Mouse (Mus musculus): ENCODE results near the gene Jak3. TPM values are rescaled to one million over a fixed set of nuclear protein-coding genes. Genes with fewer than 3 reads are reported as not detected.
A peak's percentile ranks its signal among the peaks of the same experiment; 100 is the strongest.

Jak3 gene
- polyA plus RNA-seq, 1 experiment from 2014 or later: 9.9 TPM

GRCm38 (mm10) chr8:71667256-71667655 lies 8.8 kb upstream of the Jak3 start:
- Histone ChIP-seq H3K9me3 (no peaks in the 10 kb centered on the region), H3K4me2 (no peak overlapping the region), H3K9ac (no peak overlapping the region), H3K36me3 (no peaks in the 10 kb centered on the region), H3K27ac (no peak overlapping the region), H3K4me3 (no peak overlapping the region), H3K27me3 (peaks cover 55% of the 10 kb centered on the region), H3K4me1 (peaks cover 43% of the 10 kb centered on the region)
- WGBS: 52% methylated on average over 5 of the region's 5 CpGs
- ATAC-seq (ENCODE audit: borderline replicate concordance, extremely low read depth, low FRiP score, low TSS enrichment): no peak

DNA sequence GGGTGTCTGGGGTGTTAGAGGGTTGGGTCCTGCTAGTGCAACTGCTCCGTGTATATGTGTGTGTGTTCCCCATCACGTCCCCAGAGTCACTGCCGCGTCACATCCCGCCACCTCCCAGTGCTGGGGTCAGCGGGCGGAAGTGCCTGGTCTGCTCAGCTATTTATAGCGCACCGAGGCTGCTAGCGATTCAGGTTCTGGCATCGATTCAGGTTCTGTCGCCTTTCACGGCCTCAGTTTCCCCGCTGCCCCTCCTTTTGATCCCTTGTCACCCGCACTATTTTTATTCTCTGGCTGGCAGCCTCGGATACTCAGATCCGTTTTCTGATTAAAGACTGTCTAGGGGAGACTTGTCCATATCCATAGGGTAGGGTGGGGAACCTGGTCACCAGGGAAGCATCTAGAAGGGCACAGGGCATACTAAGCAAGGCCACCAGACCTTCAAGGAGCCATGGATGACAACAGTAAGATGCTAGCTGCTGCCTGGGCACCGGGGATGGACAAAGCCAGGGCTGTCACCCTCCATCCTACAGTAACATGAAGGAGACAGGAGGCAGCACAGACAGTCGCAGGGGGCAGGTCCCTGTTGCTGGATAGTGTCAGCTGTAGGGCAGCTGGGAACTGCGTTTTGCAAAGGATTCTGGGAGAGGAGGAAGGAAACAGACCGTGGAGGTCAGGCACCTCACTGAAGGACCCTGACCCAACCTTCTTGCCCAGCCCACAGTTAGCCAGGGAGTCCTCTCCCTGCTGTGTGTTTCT lies 7.7 kb upstream of the Jak3 start:
- Histone ChIP-seq H3K36me3 (no peaks in the 10 kb centered on the region), H3K27me3 (peaks cover 47% of the 10 kb centered on the region), H3K4me3 (no peak overlapping the region; the same call in 1 of the 2 replicates), H3K9ac (no peak overlapping the region), H3K4me1 (peaks cover 43% of the 10 kb centered on the region), H3K27ac (no peak overlapping the region), H3K4me2 (peak overlapping the region; percentile 35), H3K9me3 (no peaks in the 10 kb centered on the region)
- no peak for ATAC-seq (ENCODE audit: borderline replicate concordance, extremely low read depth, low FRiP score, low TSS enrichment)
- under 1% methylated on average over 21 of the region's 21 CpGs for WGBS

DNA sequence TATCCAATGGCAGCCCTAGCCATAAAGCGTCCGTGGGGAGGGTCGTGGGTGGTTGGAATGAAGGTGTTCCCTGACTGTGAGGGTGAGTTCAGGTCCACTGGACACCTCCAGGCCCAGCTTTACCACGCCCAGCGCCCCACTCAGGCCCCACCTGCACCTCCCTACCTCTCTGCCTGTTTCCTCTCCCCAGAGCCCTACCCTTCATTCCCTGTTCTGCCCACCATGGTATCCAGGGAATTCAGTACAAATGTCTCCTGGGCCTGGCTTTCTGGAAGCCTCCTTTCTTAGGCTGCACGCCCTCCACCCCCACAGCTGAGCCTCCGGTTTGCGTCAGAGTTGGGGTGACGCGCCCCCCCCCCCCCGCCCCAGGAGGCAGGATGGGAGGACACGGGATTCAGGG lies 5.9 kb upstream of the Jak3 start:
- 17% methylated on average over 11 of the region's 12 CpGs for WGBS
- no peak for ATAC-seq (ENCODE audit: borderline replicate concordance, extremely low read depth, low FRiP score, low TSS enrichment)
- no peak overlapping the region for H3K9ac ChIP-seq
- no peaks in the 10 kb centered on the region for H3K9me3 ChIP-seq
- no peak overlapping the region for H3K27ac ChIP-seq
- peaks cover 46% of the 10 kb centered on the region for H3K27me3 ChIP-seq
- H3K4me2 ChIP-seq: peak overlapping the region; percentile 97
- H3K4me3 ChIP-seq: peak overlapping the region; percentile 47
- H3K36me3 ChIP-seq: no peaks in the 10 kb centered on the region
- H3K4me1 ChIP-seq: peaks cover 40% of the 10 kb centered on the region

- no peaks in the 10 kb centered on the region for H3K36me3 ChIP-seq
- no peak overlapping the region for H3K9ac ChIP-seq
- peaks cover 46% of the 10 kb centered on the region for H3K27me3 ChIP-seq
- WGBS: 1% methylated on average over 50 of the region's 64 CpGs
- H3K4me3 ChIP-seq: peak overlapping the region; percentile 47
- H3K9me3 ChIP-seq: no peaks in the 10 kb centered on the region
- peaks cover 37% of the 10 kb centered on the region for H3K4me1 ChIP-seq
- peak overlapping the region; percentile 97 for H3K4me2 ChIP-seq
- peak; percentile 24; the same call in 1 of the 2 replicates for ATAC-seq (ENCODE audit: borderline replicate concordance, extremely low read depth, low FRiP score, low TSS enrichment)
- H3K27ac ChIP-seq: no peak overlapping the region
Observed at GRCm38 (mm10) chr8:71670621-71671548, 5.2 kb upstream of the Jak3 start.

DNA sequence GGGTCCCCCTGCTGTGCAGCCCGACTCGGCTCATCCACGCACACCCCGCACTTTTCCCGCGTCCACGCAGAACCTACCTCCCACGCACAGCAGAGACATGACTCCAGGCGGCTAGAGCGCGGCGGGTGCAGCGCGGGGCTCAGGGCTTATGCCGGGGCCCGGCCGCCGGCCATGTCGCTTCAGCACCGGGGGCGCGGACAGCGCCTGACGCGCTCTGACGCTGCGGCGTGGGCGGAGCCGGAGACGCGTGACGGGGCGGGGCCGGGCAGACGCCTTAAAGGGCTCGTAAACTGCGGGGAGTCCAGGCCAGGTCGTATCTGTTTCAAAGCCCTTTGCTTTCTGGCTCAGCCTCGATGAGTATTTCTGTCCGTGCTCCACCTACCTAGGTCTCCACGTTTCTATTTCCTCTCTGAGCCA lies 4.5 kb upstream of the Jak3 start, which contains the start of gene Unc13a:
Gene Unc13a (minus strand): TSS at position 209 of the 417 bp plus-strand sequence.
- H3K4me3 ChIP-seq: peak within 1 kb of the TSS; percentile 47
- 0 out of 2 replicates have a peak within 1 kb of the TSS, but pooled peaks have one; percentile 27 for H3K9ac ChIP-seq
- peak; percentile 67; the same call in 1 of the 2 replicates for ATAC-seq (ENCODE audit: borderline replicate concordance, extremely low read depth, low FRiP score, low TSS enrichment)
- no peak within 1 kb of the TSS for H3K27ac ChIP-seq
- WGBS: under 1% methylated on average over 42 of the region's 42 CpGs
- peak within 1 kb of the TSS; percentile 97 for H3K4me2 ChIP-seq
- H3K27me3 ChIP-seq: peaks cover 40% of the 10 kb centered on the region
- peaks cover 36% of the 10 kb centered on the region for H3K4me1 ChIP-seq
- no peaks in the 10 kb centered on the region for H3K9me3 ChIP-seq
- H3K36me3 ChIP-seq: no peaks in the 10 kb centered on the region

DNA sequence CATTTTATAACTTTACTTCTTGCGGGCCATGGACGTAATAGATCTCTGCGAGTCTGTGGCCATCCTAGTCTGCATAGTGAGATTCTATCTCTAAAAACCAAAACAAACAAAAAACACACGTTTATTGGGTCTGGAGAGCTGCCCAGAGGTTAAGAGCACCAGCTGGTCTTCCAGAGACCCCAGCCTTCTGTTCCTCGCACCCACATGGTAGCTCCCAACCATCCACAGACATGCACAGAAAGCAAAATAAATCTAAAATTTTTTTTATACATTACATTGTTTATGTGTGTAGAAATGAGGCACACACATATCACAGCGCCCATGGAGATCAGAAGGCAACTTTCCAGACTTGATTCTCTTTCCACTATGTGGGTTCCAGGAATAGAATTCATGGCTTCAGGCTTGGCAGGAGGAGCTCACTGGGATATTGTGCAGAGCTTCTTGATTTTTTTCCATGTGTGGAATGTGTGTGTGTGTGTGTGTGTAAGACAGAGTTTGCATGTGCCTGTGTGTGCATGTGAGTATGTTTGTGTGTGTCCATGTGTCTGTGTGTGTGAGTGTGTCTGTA lies 3.8 kb upstream of the Jak3 start:
- Histone ChIP-seq H3K27me3 (peaks cover 34% of the 10 kb centered on the region), H3K4me3 (peak overlapping the region; percentile 47; the same call in 1 of the 2 replicates), H3K27ac (no peak overlapping the region), H3K4me1 (peaks cover 36% of the 10 kb centered on the region), H3K9me3 (no peaks in the 10 kb centered on the region), H3K4me2 (peak overlapping the region; percentile 97), H3K9ac (0 out of 2 replicates have a peak overlapping the region, but pooled peaks have one; percentile 27), H3K36me3 (no peaks in the 10 kb centered on the region)
- 54% methylated on average over 6 of the region's 6 CpGs for WGBS
- no peak for ATAC-seq (ENCODE audit: borderline replicate concordance, extremely low read depth, low FRiP score, low TSS enrichment)

DNA sequence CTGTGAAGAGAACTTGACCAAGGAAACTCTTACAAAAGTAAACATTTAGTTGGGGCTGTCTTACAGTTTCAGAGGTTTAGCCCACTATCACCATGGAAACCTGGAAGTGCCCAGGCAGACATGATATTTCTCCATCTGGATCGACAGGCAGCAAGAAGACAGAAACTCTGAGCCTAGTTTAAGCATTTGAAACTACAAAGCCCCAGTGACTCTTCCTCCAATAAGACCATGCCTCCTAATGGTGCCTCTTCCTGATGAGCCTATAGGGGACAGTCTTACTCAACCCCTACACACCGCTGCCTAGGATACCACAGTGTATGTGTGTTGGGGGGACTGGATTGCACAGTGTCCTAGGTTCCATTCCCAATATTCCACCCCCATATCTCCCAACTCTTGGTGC lies 2.0 kb upstream of the Jak3 start:
- no peak for ATAC-seq (ENCODE audit: borderline replicate concordance, extremely low read depth, low FRiP score, low TSS enrichment)
- Histone ChIP-seq H3K9ac (no peak overlapping the region), H3K4me3 (no peak overlapping the region), H3K27ac (no peak overlapping the region), H3K4me2 (no peak overlapping the region), H3K9me3 (no peaks in the 10 kb centered on the region), H3K4me1 (peaks cover 27% of the 10 kb centered on the region), H3K36me3 (no peaks in the 10 kb centered on the region), H3K27me3 (peaks cover 36% of the 10 kb centered on the region)
- 49% methylated on average over 2 of the region's 2 CpGs for WGBS

GRCm38 (mm10) chr8:71675456-71676019 lies 558 bp upstream of the Jak3 start:
- Histone ChIP-seq H3K27ac (no peak overlapping the region), H3K4me2 (peak overlapping the region; percentile 79)

DNA sequence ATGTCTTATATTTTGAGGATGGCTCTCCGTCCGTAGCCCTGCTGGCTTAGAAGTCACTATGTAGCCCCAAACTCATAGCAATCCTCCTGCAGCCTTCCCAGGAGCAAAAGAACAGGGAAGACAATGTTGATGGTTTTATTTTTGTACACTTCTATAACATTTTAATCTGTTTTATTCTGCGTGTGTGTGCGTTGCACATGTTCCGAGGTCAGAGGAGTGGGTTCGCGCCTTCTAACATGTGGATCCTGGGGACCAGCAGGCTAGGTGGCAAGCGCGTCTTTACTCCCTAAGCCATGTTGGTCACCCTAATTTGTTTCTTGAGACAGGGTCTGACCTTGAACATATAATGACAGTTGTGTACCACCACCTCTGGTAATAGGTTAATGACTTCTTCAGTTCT lies 707 bp downstream of the Jak3 start:
- Histone ChIP-seq H3K36me3 (no peaks in the 10 kb centered on the region), H3K9me3 (no peaks in the 10 kb centered on the region), H3K9ac (peak overlapping the region; percentile 64), H3K27ac (peak overlapping the region; percentile 75), H3K4me3 (peak overlapping the region; percentile 59), H3K27me3 (peaks cover 43% of the 10 kb centered on the region), H3K4me2 (peak overlapping the region; percentile 79), H3K4me1 (peaks cover 27% of the 10 kb centered on the region)
- 48% methylated on average over 9 of the region's 9 CpGs for WGBS
- ATAC-seq (ENCODE audit: borderline replicate concordance, extremely low read depth, low FRiP score, low TSS enrichment): no peak

More at GRCm38 (mm10) chr8:71675456-71676019, 558 bp upstream of the Jak3 start:
- H3K4me1 ChIP-seq: peaks cover 36% of the 10 kb centered on the region
- WGBS: 37% methylated on average over 9 of the region's 9 CpGs
- ATAC-seq (ENCODE audit: borderline replicate concordance, extremely low read depth, low FRiP score, low TSS enrichment): no peak
- H3K9ac ChIP-seq: no peak overlapping the region
- H3K27me3 ChIP-seq: peaks cover 40% of the 10 kb centered on the region
- H3K4me3 ChIP-seq: peak overlapping the region; percentile 59; the same call in 1 of the 2 replicates
- H3K9me3 ChIP-seq: no peaks in the 10 kb centered on the region
- no peaks in the 10 kb centered on the region for H3K36me3 ChIP-seq

- H3K9me3 ChIP-seq: no peaks in the 10 kb centered on the region
- no peak overlapping the region for H3K4me3 ChIP-seq
- ATAC-seq (ENCODE audit: borderline replicate concordance, extremely low read depth, low FRiP score, low TSS enrichment): no peak
- H3K27me3 ChIP-seq: peaks cover 50% of the 10 kb centered on the region
- peaks cover 24% of the 10 kb centered on the region for H3K4me1 ChIP-seq
- peak overlapping the region; percentile 79 for H3K4me2 ChIP-seq
- no peak overlapping the region for H3K9ac ChIP-seq
- peak overlapping the region; percentile 30; the same call in 1 of the 2 replicates for H3K27ac ChIP-seq
- no peaks in the 10 kb centered on the region for H3K36me3 ChIP-seq
Observed at GRCm38 (mm10) chr8:71677555-71677954, 1.5 kb downstream of the Jak3 start.

- Histone ChIP-seq H3K4me2 (no peak overlapping the region), H3K4me3 (no peak overlapping the region), H3K4me1 (peaks cover 24% of the 10 kb centered on the region), H3K27me3 (peaks cover 57% of the 10 kb centered on the region), H3K27ac (no peak overlapping the region), H3K9ac (no peak overlapping the region), H3K36me3 (no peaks in the 10 kb centered on the region), H3K9me3 (no peaks in the 10 kb centered on the region)
- no peak for ATAC-seq (ENCODE audit: borderline replicate concordance, extremely low read depth, low FRiP score, low TSS enrichment)
- WGBS: 61% methylated on average over 4 of the region's 4 CpGs
Observed at GRCm38 (mm10) chr8:71678216-71678615, 2.1 kb downstream of the Jak3 start.
